Mouse (Mus musculus) liver, embryonic 14.5 days (tissue): ENCODE measurements around the gene Sec16b.

ENCODE experiments used
- CTCF ChIP-seq: IDR thresholded peaks from 2 replicates; pipeline ENCODE4 v1.5.1; 2016; ENCODE audit warnings: antibody characterized with exemption, low read depth, control low read depth
- EP300 ChIP-seq: IDR thresholded peaks from 2 replicates; pipeline ENCODE4 v1.6.1; 2016; ENCODE audit warnings: antibody characterized with exemption, low read depth

GRCm38 (mm10) chr1:157536471-157536870 is 29.9 kb downstream of the Sec16b start:
- peak; percentile 75 for TF ChIP-seq CTCF
- TF ChIP-seq EP300: no peak
